Mouse (Mus musculus) liver, embryonic 16.5 days (tissue): ENCODE results near the gene Mpzl1. TPM values are rescaled to one million over a fixed set of nuclear protein-coding genes. Genes with fewer than 3 reads are reported as not detected.
A peak's percentile ranks its signal among the peaks of the same experiment; 100 is the strongest.

Experiments used
- ATAC-seq: fragments of 200-750 bp; cut with Nextera tagmentation; 2 replicates; pipeline ENCODE4 v1.8.0; 2017; ENCODE audit warnings: low read depth, mild to moderate bottlenecking, moderate number of reproducible peaks, moderate library complexity
- H3K27ac ChIP-seq: fragments of 300-500 bp; sonication (generic); 2 replicates; pipeline ENCODE4 v1.5.1; 2014; ENCODE audit warnings: mild to moderate bottlenecking, low read length
- H3K27me3 ChIP-seq: fragments of 300-500 bp; sonication (generic); 2 replicates; pipeline ENCODE4 v1.6.1; 2014; ENCODE audit warnings: low read depth, low read length, mixed read lengths; ENCODE audit not compliant: control insufficient read depth, insufficient read depth
- H3K36me3 ChIP-seq: fragments of 300-500 bp; sonication (generic); 2 replicates; pipeline ENCODE4 v1.6.1; 2014; ENCODE audit warnings: mild to moderate bottlenecking; ENCODE audit not compliant: control insufficient read depth, insufficient read depth
- H3K4me1 ChIP-seq: fragments of 300-500 bp; sonication (generic); 2 replicates; pipeline ENCODE4 v1.6.1; 2014; ENCODE audit warnings: low read depth, low read length, mixed read lengths; ENCODE audit not compliant: control insufficient read depth
- H3K4me2 ChIP-seq: fragments of 300-500 bp; sonication (generic); 2 replicates; pipeline ENCODE4 v1.6.1; 2014; ENCODE audit warnings: low read depth, low read length, mixed read lengths
- H3K4me3 ChIP-seq: fragments of 300-500 bp; sonication (generic); 2 replicates; pipeline ENCODE4 v1.5.1; 2014; ENCODE audit warnings: low read depth, mild to moderate bottlenecking, low read length
- H3K9ac ChIP-seq: fragments of 300-500 bp; sonication (generic); 2 replicates; pipeline ENCODE4 v1.6.1; 2014; ENCODE audit warnings: low read depth, low read length
- H3K9me3 ChIP-seq: fragments of 300-500 bp; sonication (generic); replicated peaks from 2 replicates; pipeline ENCODE4 v1.6.1; 2016; ENCODE audit warnings: low read length; ENCODE audit not compliant: control insufficient read depth
- WGBS: fragments of 180-500 bp; shearing (Covaris S2); extraction: QIAGEN DNeasy Blood & Tissue Kit; methylation state at CpG from one replicate; pipeline ENCODE4 v1.1.7; 2014; ENCODE audit not compliant: insufficient replicate concordance; 5-methylcytosine and 5-hydroxymethylcytosine counted together
- polyA plus RNA-seq: library from polyadenylated mRNA; unstranded; fragments of >200 nt; fragmentation: Nextera tagmentation; extraction: Ambion mirVana; gene quantifications from 2 replicates; pipeline ENCODE4 v1.2.1, GENCODE M21; 2015

Gene Mpzl1
- polyA plus RNA-seq, 1 experiment from 2014 or later, result 21.9 TPM

DNA sequence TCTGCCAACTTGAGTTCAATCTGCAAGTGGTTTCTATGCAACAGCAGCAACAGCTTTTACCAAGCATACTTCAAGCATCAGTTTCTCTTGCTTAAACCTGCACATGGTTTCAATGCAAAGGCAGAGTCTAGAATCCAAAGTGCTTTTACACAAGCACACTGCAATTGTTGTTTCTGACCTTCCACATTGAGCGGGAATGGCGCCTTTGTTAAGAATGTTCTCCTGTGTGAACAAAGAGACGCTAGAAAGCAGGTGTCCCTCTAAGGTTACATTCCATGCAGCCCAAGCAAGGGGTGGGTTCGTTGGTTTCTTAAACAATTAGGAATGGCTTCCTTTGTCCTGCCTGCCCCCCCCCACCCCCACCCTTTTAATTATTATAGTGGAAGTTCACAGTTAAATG, 20.4 kb downstream of the Mpzl1 start:
- Histone ChIP-seq H3K36me3 (no peaks in the 10 kb centered on the region), H3K4me1 (peaks cover 11% of the 10 kb centered on the region)
- 68% methylated on average over 4 of the region's 4 CpGs for WGBS

GRCm38 (mm10) chr1:165612714-165613113, 21.6 kb downstream of the Mpzl1 start:
- Histone ChIP-seq H3K4me3 (no peak overlapping the region), H3K9me3 (no peaks in the 10 kb centered on the region), H3K27me3 (no peaks in the 10 kb centered on the region), H3K4me1 (peaks cover 3% of the 10 kb centered on the region), H3K9ac (no peak overlapping the region), H3K4me2 (no peak overlapping the region), H3K36me3 (no peaks in the 10 kb centered on the region), H3K27ac (no peak overlapping the region)
- no peak for ATAC-seq
- 17% methylated on average over 5 of the region's 5 CpGs for WGBS

More for the DNA sequence above, 20.4 kb downstream of the Mpzl1 start:
- Histone ChIP-seq H3K27ac (no peak overlapping the region), H3K27me3 (no peaks in the 10 kb centered on the region), H3K9me3 (no peaks in the 10 kb centered on the region), H3K9ac (no peak overlapping the region), H3K4me3 (no peak overlapping the region), H3K4me2 (no peak overlapping the region)
- ATAC-seq, result no peak

- no peak for ATAC-seq
- Histone ChIP-seq H3K36me3 (no peaks in the 10 kb centered on the region), H3K4me1 (no peaks in the 10 kb centered on the region; the same call in 1 of the 2 replicates), H3K9me3 (no peaks in the 10 kb centered on the region), H3K27ac (no peak overlapping the region), H3K27me3 (no peaks in the 10 kb centered on the region), H3K4me2 (no peak overlapping the region), H3K9ac (no peak overlapping the region), H3K4me3 (no peak overlapping the region)
- WGBS, result 51% methylated on average over 9 of the region's 9 CpGs
Measured at GRCm38 (mm10) chr1:165610321-165610999, 23.9 kb downstream of the Mpzl1 start.

- no peaks in the 10 kb centered on the region for H3K36me3 ChIP-seq
- no peaks in the 10 kb centered on the region; the same call in 1 of the 2 replicates for H3K4me1 ChIP-seq
- no peak overlapping the region for H3K4me3 ChIP-seq
- no peaks in the 10 kb centered on the region for H3K9me3 ChIP-seq
- H3K27ac ChIP-seq, result no peak overlapping the region
- H3K4me2 ChIP-seq, result no peak overlapping the region
- 42% methylated on average over 7 of the region's 7 CpGs for WGBS
- H3K27me3 ChIP-seq, result no peaks in the 10 kb centered on the region
- no peak overlapping the region for H3K9ac ChIP-seq
- ATAC-seq, result 0 out of 2 replicates have a peak, but pooled peaks have one; percentile 19
Measured at GRCm38 (mm10) chr1:165609495-165610320, 24.6 kb downstream of the Mpzl1 start.

DNA sequence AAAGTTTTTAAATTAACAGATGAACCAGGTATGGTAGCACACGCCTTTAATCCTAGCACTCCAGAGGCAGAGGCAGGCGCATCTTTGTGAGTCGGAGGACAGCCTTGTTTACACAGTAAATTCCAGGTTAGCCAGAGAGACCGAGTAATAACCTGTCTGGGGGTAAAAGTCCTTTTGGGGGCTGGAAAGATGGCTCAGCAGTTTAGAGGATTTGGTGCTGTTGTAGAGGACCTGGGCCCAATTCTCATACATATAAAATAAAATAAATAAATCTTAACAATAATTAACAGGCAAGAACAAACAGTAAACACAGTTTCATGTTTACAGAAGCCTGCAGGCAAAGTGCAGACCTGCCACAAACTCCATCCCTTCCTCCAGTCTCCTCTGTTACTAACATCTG, 25.4 kb downstream of the Mpzl1 start:
- H3K9me3 ChIP-seq, result no peaks in the 10 kb centered on the region
- H3K27me3 ChIP-seq, result no peaks in the 10 kb centered on the region
- H3K27ac ChIP-seq, result no peak overlapping the region
- H3K36me3 ChIP-seq, result no peaks in the 10 kb centered on the region
- no peaks in the 10 kb centered on the region; the same call in 1 of the 2 replicates for H3K4me1 ChIP-seq
- H3K4me2 ChIP-seq, result no peak overlapping the region
- no peak overlapping the region for H3K4me3 ChIP-seq
- 66% methylated on average over 4 of the region's 4 CpGs for WGBS
- peak; percentile 47; the same call in 1 of the 2 replicates for ATAC-seq
- no peak overlapping the region for H3K9ac ChIP-seq

- Histone ChIP-seq H3K4me3 (no peak overlapping the region), H3K27ac (no peak overlapping the region), H3K27me3 (no peaks in the 10 kb centered on the region), H3K4me1 (no peaks in the 10 kb centered on the region; the same call in 1 of the 2 replicates), H3K9ac (no peak overlapping the region), H3K36me3 (no peaks in the 10 kb centered on the region; the same call in 1 of the 2 replicates), H3K4me2 (no peak overlapping the region), H3K9me3 (no peaks in the 10 kb centered on the region)
- WGBS, result 67% methylated on average over 6 of the region's 6 CpGs
- no peak for ATAC-seq
Measured at GRCm38 (mm10) chr1:165605774-165606173, 28.6 kb downstream of the Mpzl1 start.

GRCm38 (mm10) chr1:165605108-165605507, 29.2 kb downstream of the Mpzl1 start:
- Histone ChIP-seq H3K4me1 (no peaks in the 10 kb centered on the region; the same call in 1 of the 2 replicates), H3K9me3 (no peaks in the 10 kb centered on the region), H3K4me2 (no peak overlapping the region), H3K4me3 (no peak overlapping the region), H3K36me3 (no peaks in the 10 kb centered on the region; the same call in 1 of the 2 replicates), H3K27ac (no peak overlapping the region), H3K9ac (no peak overlapping the region), H3K27me3 (no peaks in the 10 kb centered on the region)
- no peak for ATAC-seq
- 79% methylated on average over 3 of the region's 3 CpGs for WGBS

- Histone ChIP-seq H3K36me3 (no peaks in the 10 kb centered on the region; the same call in 1 of the 2 replicates), H3K4me3 (no peak overlapping the region), H3K27me3 (no peaks in the 10 kb centered on the region), H3K9ac (no peak overlapping the region), H3K27ac (no peak overlapping the region), H3K9me3 (no peaks in the 10 kb centered on the region), H3K4me2 (no peak overlapping the region), H3K4me1 (no peaks in the 10 kb centered on the region)
- WGBS, result 43% methylated on average over 8 of the region's 8 CpGs
- no peak for ATAC-seq
Measured at GRCm38 (mm10) chr1:165604203-165604602, 30.1 kb downstream of the Mpzl1 start.

GRCm38 (mm10) chr1:165603218-165603617, 31.1 kb downstream of the Mpzl1 start:
- no peak overlapping the region for H3K4me2 ChIP-seq
- ATAC-seq, result no peak
- WGBS, result 77% methylated on average over 14 of the region's 14 CpGs
- H3K9ac ChIP-seq, result no peak overlapping the region
- H3K27ac ChIP-seq, result no peak overlapping the region
- H3K9me3 ChIP-seq, result no peaks in the 10 kb centered on the region
- H3K4me1 ChIP-seq, result no peaks in the 10 kb centered on the region
- H3K4me3 ChIP-seq, result no peak overlapping the region
- no peaks in the 10 kb centered on the region; the same call in 1 of the 2 replicates for H3K36me3 ChIP-seq
- H3K27me3 ChIP-seq, result no peaks in the 10 kb centered on the region
